Mouse (Mus musculus): ENCODE results near the gene Dnajc14.

DNA sequence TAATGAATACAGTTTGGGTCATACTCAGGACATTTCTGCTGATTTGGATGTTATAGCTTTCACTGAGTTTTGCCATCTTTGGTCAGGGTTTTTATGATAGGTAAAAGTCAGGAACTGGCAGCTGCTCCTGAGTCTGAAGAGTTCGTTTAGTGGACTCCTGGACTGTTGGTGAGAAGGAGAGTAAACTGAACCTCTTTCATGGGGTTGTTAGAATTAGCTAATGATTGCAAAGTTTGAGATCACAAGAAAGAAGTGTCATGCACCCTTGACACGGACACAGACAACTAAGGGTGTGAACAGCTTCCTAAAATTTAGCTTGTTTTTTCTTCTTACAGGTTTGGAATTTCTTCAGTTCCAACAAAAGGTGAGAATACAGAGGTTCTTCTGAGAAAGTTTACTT lies 44.6 kb downstream of the Dnajc14 start:
- no peak for TF ChIP-seq CTCF (IDR thresholded peaks at IDR 0.05; ENCODE audit: low read depth, low read length)
- no peak for TF ChIP-seq POLR2A (IDR thresholded peaks at IDR 0.05; ENCODE audit: insufficient read depth, low read length)
- TF ChIP-seq EP300 (IDR thresholded peaks at IDR 0.05; ENCODE audit: insufficient read depth, low read depth, low read length), result no peak
